Mouse (Mus musculus) midbrain, embryonic 16.5 days (tissue): ENCODE data around the gene Cldn10. TPM values are rescaled to one million over a fixed set of nuclear protein-coding genes. Genes with fewer than 3 reads are reported as not detected.

Experiments used
- ATAC-seq: fragments of 200-750 bp; cut with Nextera tagmentation; 2 replicates; pipeline ENCODE4 v1.8.0; 2017; ENCODE audit warnings: moderate TSS enrichment
- H3K27ac ChIP-seq: fragments of 300-500 bp; sonication (generic); 2 replicates; pipeline ENCODE4 v1.5.1; 2014; ENCODE audit warnings: mild to moderate bottlenecking, low read length, mixed read lengths
- H3K27me3 ChIP-seq: fragments of 300-500 bp; sonication (generic); 2 replicates; pipeline ENCODE4 v1.6.1; 2014; ENCODE audit warnings: low read depth, low read length, mixed read lengths; ENCODE audit not compliant: control insufficient read depth, insufficient read depth
- H3K36me3 ChIP-seq: fragments of 300-500 bp; sonication (generic); 2 replicates; pipeline ENCODE4 v1.6.1; 2014; ENCODE audit warnings: mild to moderate bottlenecking, low read length, moderate library complexity, mixed read lengths; ENCODE audit not compliant: control insufficient read depth, insufficient read depth
- H3K4me1 ChIP-seq: fragments of 300-500 bp; sonication (generic); 2 replicates; pipeline ENCODE4 v1.6.1; 2014; ENCODE audit warnings: mild to moderate bottlenecking, low read length, mixed read lengths; ENCODE audit not compliant: control insufficient read depth, insufficient read depth
- H3K4me2 ChIP-seq: fragments of 300-500 bp; sonication (generic); 2 replicates; pipeline ENCODE4 v1.6.1; 2014; ENCODE audit warnings: mild to moderate bottlenecking, low read length, mixed read lengths
- H3K4me3 ChIP-seq: fragments of 300-500 bp; sonication (generic); 2 replicates; pipeline ENCODE4 v1.5.1; 2014; ENCODE audit warnings: low read depth, mild to moderate bottlenecking, low read length, moderate library complexity, mixed read lengths
- H3K9ac ChIP-seq: fragments of 300-500 bp; sonication (generic); 2 replicates; pipeline ENCODE4 v1.6.1; 2014; ENCODE audit warnings: low read depth, low read length, mixed read lengths
- H3K9me3 ChIP-seq: fragments of 300-500 bp; sonication (generic); replicated peaks from 2 replicates; pipeline ENCODE4 v1.6.1; 2014; ENCODE audit warnings: mild to moderate bottlenecking, low read length, mixed read lengths; ENCODE audit not compliant: control insufficient read depth, poor library complexity, severe bottlenecking
- WGBS: fragments of 180-500 bp; shearing (Covaris S2); extraction: QIAGEN DNeasy Blood & Tissue Kit; methylation state at CpG from one replicate; pipeline ENCODE4 v1.1.7; 2014; 5-methylcytosine and 5-hydroxymethylcytosine counted together
- polyA plus RNA-seq: library from polyadenylated mRNA; unstranded; fragments of >200 nt; fragmentation: Nextera tagmentation; extraction: Ambion mirVana; gene quantifications from 2 replicates; pipeline ENCODE4 v1.2.1, GENCODE M21; 2015

The Cldn10 gene
- polyA plus RNA-seq, 1 experiment from 2014 or later: 7.2 TPM

- Histone ChIP-seq H3K9ac (no peak overlapping the region), H3K4me2 (no peak overlapping the region), H3K27me3 (no peaks in the 10 kb centered on the region), H3K9me3 (no peaks in the 10 kb centered on the region; the same call in 1 of the 2 replicates), H3K4me3 (no peak overlapping the region), H3K36me3 (no peaks in the 10 kb centered on the region), H3K4me1 (no peaks in the 10 kb centered on the region), H3K27ac (no peak overlapping the region)
- 100% methylated on average over 1 of the region's 1 CpGs for WGBS
- no peak for ATAC-seq
These were observed 12.2 kb upstream of the Cldn10 start for GRCm38 (mm10) chr14:118775554-118775953.

GRCm38 (mm10) chr14:118776372-118776771, 11.3 kb upstream of the Cldn10 start:
- H3K9me3 ChIP-seq: no peaks in the 10 kb centered on the region; the same call in 1 of the 2 replicates
- no peak overlapping the region for H3K9ac ChIP-seq
- H3K36me3 ChIP-seq: no peaks in the 10 kb centered on the region
- 83% methylated on average over 2 of the region's 2 CpGs for WGBS
- H3K27me3 ChIP-seq: no peaks in the 10 kb centered on the region
- ATAC-seq: no peak
- no peaks in the 10 kb centered on the region for H3K4me1 ChIP-seq
- H3K4me3 ChIP-seq: no peak overlapping the region
- H3K4me2 ChIP-seq: no peak overlapping the region
- H3K27ac ChIP-seq: no peak overlapping the region

DNA sequence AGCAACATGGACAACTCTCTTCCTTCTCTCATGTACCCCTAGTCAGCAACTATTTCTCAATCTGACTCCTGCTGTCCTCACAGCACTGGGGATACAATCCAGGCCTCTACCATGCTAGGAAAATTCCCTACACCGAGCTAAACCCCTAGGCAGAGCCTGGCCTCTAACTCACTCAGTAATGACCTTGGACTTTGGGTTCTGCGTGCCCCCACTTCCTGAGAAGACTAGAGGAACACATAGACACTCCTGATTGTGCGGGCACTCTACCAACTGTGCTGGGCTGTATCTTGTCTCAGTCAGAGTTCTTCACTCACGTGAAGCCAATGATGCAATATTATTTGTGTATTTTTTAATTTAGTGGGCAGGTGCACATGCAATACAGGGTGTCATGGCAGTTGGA, 10.2 kb upstream of the Cldn10 start:
- WGBS: 91% methylated on average over 4 of the region's 4 CpGs
- H3K4me3 ChIP-seq: no peak overlapping the region
- no peaks in the 10 kb centered on the region for H3K4me1 ChIP-seq
- H3K27ac ChIP-seq: no peak overlapping the region
- H3K9me3 ChIP-seq: no peaks in the 10 kb centered on the region; the same call in 1 of the 2 replicates
- H3K9ac ChIP-seq: no peak overlapping the region
- no peaks in the 10 kb centered on the region for H3K36me3 ChIP-seq
- H3K27me3 ChIP-seq: no peaks in the 10 kb centered on the region
- no peak for ATAC-seq
- no peak overlapping the region for H3K4me2 ChIP-seq

GRCm38 (mm10) chr14:118781601-118782000, 6.1 kb upstream of the Cldn10 start:
- ATAC-seq: no peak
- H3K27me3 ChIP-seq: no peaks in the 10 kb centered on the region
- no peak overlapping the region for H3K4me3 ChIP-seq
- WGBS: 86% methylated on average over 7 of the region's 7 CpGs
- no peaks in the 10 kb centered on the region for H3K4me1 ChIP-seq
- H3K27ac ChIP-seq: no peak overlapping the region
- no peak overlapping the region for H3K4me2 ChIP-seq
- H3K36me3 ChIP-seq: no peaks in the 10 kb centered on the region
- H3K9ac ChIP-seq: no peak overlapping the region
- H3K9me3 ChIP-seq: no peaks in the 10 kb centered on the region

GRCm38 (mm10) chr14:118782241-118782640, 5.5 kb upstream of the Cldn10 start:
- H3K27ac ChIP-seq: no peak overlapping the region
- 66% methylated on average over 3 of the region's 3 CpGs for WGBS
- no peak overlapping the region for H3K9ac ChIP-seq
- H3K4me2 ChIP-seq: no peak overlapping the region
- H3K4me3 ChIP-seq: no peak overlapping the region
- H3K9me3 ChIP-seq: no peaks in the 10 kb centered on the region
- H3K4me1 ChIP-seq: no peaks in the 10 kb centered on the region
- H3K36me3 ChIP-seq: no peaks in the 10 kb centered on the region
- no peaks in the 10 kb centered on the region for H3K27me3 ChIP-seq
- no peak; the same call in 1 of the 2 replicates for ATAC-seq

- peak; percentile 39; the same call in 1 of the 2 replicates for ATAC-seq
- H3K27me3 ChIP-seq: no peaks in the 10 kb centered on the region
- no peak overlapping the region for H3K4me2 ChIP-seq
- no peaks in the 10 kb centered on the region for H3K36me3 ChIP-seq
- no peaks in the 10 kb centered on the region for H3K4me1 ChIP-seq
- H3K9me3 ChIP-seq: no peaks in the 10 kb centered on the region
- H3K4me3 ChIP-seq: no peak overlapping the region
- 67% methylated on average over 17 of the region's 17 CpGs for WGBS
- no peak overlapping the region for H3K27ac ChIP-seq
- H3K9ac ChIP-seq: no peak overlapping the region
These were observed 4.3 kb upstream of the Cldn10 start for GRCm38 (mm10) chr14:118783326-118783935.

DNA sequence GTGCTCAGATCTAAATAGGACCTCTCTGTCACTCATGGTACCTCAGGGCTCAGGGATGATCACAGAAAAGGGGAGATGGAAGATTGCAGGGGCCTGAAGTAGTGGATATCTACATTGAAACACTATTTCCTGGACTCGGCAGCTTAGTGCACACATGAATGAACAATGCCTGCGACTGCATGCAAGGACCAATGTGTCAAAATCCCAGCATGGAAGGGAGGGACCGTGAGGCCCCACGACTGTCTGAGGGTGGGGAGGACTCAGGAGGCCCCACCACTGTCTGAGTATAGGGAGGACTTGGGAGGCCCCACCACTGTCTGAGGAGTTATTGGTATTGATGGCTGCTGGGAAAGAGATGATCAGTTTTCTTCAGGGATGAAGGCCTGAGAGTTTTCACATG, 2.5 kb downstream of the Cldn10 start:
- no peak overlapping the region for H3K4me2 ChIP-seq
- no peak for ATAC-seq
- H3K4me3 ChIP-seq: no peak overlapping the region
- no peaks in the 10 kb centered on the region for H3K9me3 ChIP-seq
- no peaks in the 10 kb centered on the region for H3K27me3 ChIP-seq
- no peaks in the 10 kb centered on the region for H3K4me1 ChIP-seq
- WGBS: 59% methylated on average over 4 of the region's 4 CpGs
- no peak overlapping the region for H3K9ac ChIP-seq
- H3K27ac ChIP-seq: no peak overlapping the region
- H3K36me3 ChIP-seq: no peaks in the 10 kb centered on the region

GRCm38 (mm10) chr14:118792957-118793356, 5.2 kb downstream of the Cldn10 start:
- ATAC-seq: no peak

DNA sequence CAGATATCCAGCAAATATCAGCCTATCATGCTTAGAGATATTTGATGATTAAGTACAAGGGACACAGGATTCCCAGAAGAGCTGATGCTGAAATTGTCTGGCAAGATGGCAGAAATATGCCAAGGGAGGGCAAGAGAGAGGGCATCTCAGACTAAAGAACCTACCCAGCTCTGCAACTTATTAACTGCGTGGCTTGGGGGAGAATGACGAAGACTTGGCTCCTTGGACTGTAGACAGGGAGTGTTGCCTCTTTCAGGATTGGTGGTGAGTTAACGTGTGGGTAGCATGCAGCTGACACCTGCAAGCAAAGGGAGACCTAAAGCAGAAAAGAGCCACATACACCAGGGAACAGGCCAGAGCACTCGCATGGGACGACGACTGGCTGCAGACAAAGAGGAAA, 5.7 kb downstream of the Cldn10 start:
- Histone ChIP-seq H3K27me3 (no peaks in the 10 kb centered on the region), H3K4me2 (no peak overlapping the region), H3K4me3 (no peak overlapping the region), H3K4me1 (no peaks in the 10 kb centered on the region; the same call in 1 of the 2 replicates), H3K36me3 (no peaks in the 10 kb centered on the region), H3K27ac (no peak overlapping the region), H3K9ac (no peak overlapping the region), H3K9me3 (no peaks in the 10 kb centered on the region)
- WGBS: 91% methylated on average over 6 of the region's 6 CpGs
- ATAC-seq: no peak

More at GRCm38 (mm10) chr14:118792957-118793356, 5.2 kb downstream of the Cldn10 start:
- Histone ChIP-seq H3K4me3 (no peak overlapping the region), H3K27me3 (no peaks in the 10 kb centered on the region), H3K4me1 (no peaks in the 10 kb centered on the region; the same call in 1 of the 2 replicates), H3K4me2 (no peak overlapping the region), H3K9ac (no peak overlapping the region), H3K27ac (no peak overlapping the region), H3K9me3 (no peaks in the 10 kb centered on the region), H3K36me3 (no peaks in the 10 kb centered on the region)
- WGBS: 69% methylated on average over 7 of the region's 7 CpGs
